Mouse (Mus musculus) cerebellum, adult 8-10 months (tissue): ENCODE measurements around the gene Sp6.
A peak's percentile ranks its signal among the peaks of the same experiment; 100 is the strongest.

Experiments used
- DNase-seq: peaks from one replicate; pipeline ENCODE4 v3.0.0; 2022

Gene Sp6

GRCm38 (mm10) chr11:97013121-97013670 lies at the start of gene Sp6:
Sp6 (plus strand) TSS chr11:97013394.
- DNase-seq, result no peak

GRCm38 (mm10) chr11:96963580-96963979 lies 49.6 kb upstream of the Sp6 start:
- DNase-seq, result peak; percentile 89

- no peak for DNase-seq
Observed at GRCm38 (mm10) chr11:96966172-96966571, 47.0 kb upstream of the Sp6 start.

- no peak for DNase-seq
Observed at GRCm38 (mm10) chr11:96966914-96967543, 46.2 kb upstream of the Sp6 start.

- DNase-seq, result no peak
Observed at GRCm38 (mm10) chr11:96967544-96968269, 45.5 kb upstream of the Sp6 start.

- DNase-seq, result no peak
Observed at GRCm38 (mm10) chr11:96968476-96968875, 44.7 kb upstream of the Sp6 start.

GRCm38 (mm10) chr11:96969280-96969722 lies 43.9 kb upstream of the Sp6 start:
- DNase-seq, result peak; percentile 49

- DNase-seq, result peak; percentile 68
Observed at GRCm38 (mm10) chr11:96969746-96970145, 43.4 kb upstream of the Sp6 start.

GRCm38 (mm10) chr11:96970341-96970740 lies 42.9 kb upstream of the Sp6 start:
- DNase-seq, result no peak

- DNase-seq, result no peak
Observed at GRCm38 (mm10) chr11:96972906-96973305, 40.3 kb upstream of the Sp6 start.

GRCm38 (mm10) chr11:96973426-96973964 lies 39.7 kb upstream of the Sp6 start:
- DNase-seq, result peak; percentile 63

GRCm38 (mm10) chr11:96974813-96975212 lies 38.4 kb upstream of the Sp6 start:
- no peak for DNase-seq

GRCm38 (mm10) chr11:96975511-96976378 lies 37.4 kb upstream of the Sp6 start:
- DNase-seq, result peak; percentile 41

GRCm38 (mm10) chr11:96976379-96976687 lies 36.9 kb upstream of the Sp6 start:
- no peak for DNase-seq

- peak; percentile 87 for DNase-seq
Observed at GRCm38 (mm10) chr11:96976911-96977591, 36.1 kb upstream of the Sp6 start.

- peak; percentile 99 for DNase-seq
Observed at GRCm38 (mm10) chr11:96977606-96978400, 35.4 kb upstream of the Sp6 start.

GRCm38 (mm10) chr11:96978401-96979246 lies 34.6 kb upstream of the Sp6 start:
- DNase-seq, result no peak

- no peak for DNase-seq
Observed at GRCm38 (mm10) chr11:96979329-96979728, 33.9 kb upstream of the Sp6 start.

GRCm38 (mm10) chr11:96980021-96980420 lies 33.2 kb upstream of the Sp6 start:
- no peak for DNase-seq

GRCm38 (mm10) chr11:96981461-96981860 lies 31.7 kb upstream of the Sp6 start:
- DNase-seq, result no peak

- DNase-seq, result peak; percentile 86
Observed at GRCm38 (mm10) chr11:96982355-96982754, 30.8 kb upstream of the Sp6 start.
